Mouse (Mus musculus) layer of hippocampus, adult 2 months (tissue): ENCODE data around the gene Auts2. TPM values are rescaled to one million over a fixed set of nuclear protein-coding genes. Genes with fewer than 3 reads are reported as not detected.
"Not testable (repeated sequence)": the region's sequence is repeated elsewhere in the genome, so short reads cannot be mapped to it uniquely, and the experiment has no call there.

ENCODE experiments used
- DNase-seq, 2 experiments: peaks; one replicate each; pipeline ENCODE4 v3.0.0; 2022; ENCODE audit warnings: low spot score in 2 of 2
- H3K27ac ChIP-seq: fragments of 200-600 bp; 2 replicates; pipeline ENCODE4 v1.8.1; 2022
- H3K4me3 ChIP-seq: fragments of 200-600 bp; 2 replicates; pipeline ENCODE4 v1.8.1; 2022; ENCODE audit warnings: mild to moderate bottlenecking
- CTCF ChIP-seq: fragments of 200-600 bp; conservative IDR thresholded peaks from 2 replicates; pipeline ENCODE4 v1.8.1; 2022; ENCODE audit warnings: antibody characterized with exemption, mild to moderate bottlenecking, moderate library complexity
- long read RNA-seq, 2 experiments: library from polyadenylated mRNA; stranded (forward); transcript quantifications; one replicate each; pipeline ENCODE4 v2.0.0; 2021; ENCODE audit warnings: borderline mapping rate in 2 of 2
- total RNA-seq, 2 experiments: library from RNA; stranded (reverse); gene quantifications; 2 replicates each; pipeline ENCODE4 v1.2.3; 2021

Auts2 gene
- total RNA-seq = 100 to 1,000 TPM; 157 to 188 TPM
- long read RNA-seq, experiment 1, partial matches to known transcripts = 24 of 43 reads
- long read RNA-seq, experiment 1, other reads (novel, unspliced or antisense) = 17 of 43 reads
- long read RNA-seq, experiment 2, partial matches to known transcripts = 24 of 50 reads
- long read RNA-seq, experiment 2, other reads (novel, unspliced or antisense) = 26 of 50 reads

- H3K4me3 ChIP-seq = peak within 1 kb of the TSS; percentile 92
- peak within 1 kb of the TSS; percentile 93 for H3K27ac ChIP-seq
- no peak for TF ChIP-seq CTCF
- peak; percentile 83 to 86 for DNase-seq
Measured at GRCm38 (mm10) chr5:132543118-132544071, at the start of gene Auts2. Gene Auts2, minus strand, starts transcription at chr5:132543344.

DNA sequence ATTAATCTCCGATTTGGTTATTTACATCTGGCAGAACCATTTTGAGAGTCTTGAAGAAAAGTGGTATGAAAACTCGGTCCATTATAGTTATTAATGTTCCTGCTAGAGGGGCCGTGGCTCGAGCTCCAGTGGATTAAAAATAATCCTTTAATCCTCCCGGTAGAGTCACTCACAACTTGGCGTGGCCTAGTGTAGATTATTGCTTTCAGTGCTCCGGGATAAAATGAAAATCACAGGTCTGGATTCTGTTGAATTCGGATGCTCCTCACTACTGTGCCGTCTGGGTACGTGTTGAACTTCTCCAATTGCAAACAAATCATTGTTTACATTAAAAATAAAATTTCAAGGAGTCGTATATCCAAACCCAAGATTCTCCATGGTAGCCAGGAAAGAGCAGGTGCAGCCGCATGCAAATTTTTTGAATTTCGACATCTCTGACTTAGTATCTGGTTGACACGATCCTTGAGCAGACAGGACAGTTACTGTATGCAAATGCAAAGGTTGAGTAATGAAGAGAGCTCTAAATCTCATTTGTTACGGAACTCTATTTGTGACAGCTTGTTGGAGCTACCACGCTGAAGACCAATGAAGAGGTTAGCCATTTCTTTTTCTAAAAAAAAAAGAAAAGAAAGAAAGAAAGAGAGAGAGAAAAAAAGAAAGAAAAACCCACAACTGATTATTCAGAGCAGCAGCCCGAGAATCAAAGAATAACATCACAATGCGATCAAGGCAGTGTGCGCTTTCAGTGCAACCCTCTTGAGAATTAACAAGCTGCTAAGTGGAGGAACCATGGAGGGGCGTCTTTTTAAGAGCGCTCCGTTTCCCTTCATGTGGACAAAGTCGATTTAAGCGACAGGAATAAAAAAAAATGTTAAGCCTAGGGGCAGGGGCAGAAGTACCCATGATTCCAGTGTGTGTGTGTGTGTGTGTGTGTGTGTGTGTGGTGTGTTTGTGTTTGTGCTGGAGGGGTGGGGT is 48.9 kb upstream of the Auts2 start:
- no peak for TF ChIP-seq CTCF
- no peak overlapping the region for H3K27ac ChIP-seq
- DNase-seq = no peak

DNA sequence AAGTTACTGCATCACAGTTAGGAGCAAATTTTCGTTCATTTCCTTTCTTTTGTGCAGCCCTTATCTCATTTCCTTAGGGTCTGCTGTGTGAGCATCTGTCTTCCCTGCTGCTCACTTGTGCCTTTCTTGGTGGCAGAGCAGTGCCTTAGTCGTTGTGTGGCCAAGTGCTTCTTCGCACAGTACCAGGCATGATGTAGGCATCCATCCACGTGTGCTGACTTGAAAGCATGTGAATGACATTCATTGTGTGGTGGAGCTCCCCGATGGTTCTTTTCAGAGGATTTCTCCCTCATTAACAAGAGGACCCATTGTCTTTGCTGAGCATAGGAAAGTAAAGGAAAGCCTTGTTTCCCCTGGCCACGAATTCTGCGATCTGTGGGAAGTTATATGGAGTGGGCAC is 36.6 kb upstream of the Auts2 start:
- TF ChIP-seq CTCF = no peak
- Histone ChIP-seq H3K27ac (no peak overlapping the region), H3K4me3 (no peak overlapping the region)
- no peak for DNase-seq

More for the DNA sequence above, 48.9 kb upstream of the Auts2 start:
- no peak overlapping the region for H3K4me3 ChIP-seq

DNA sequence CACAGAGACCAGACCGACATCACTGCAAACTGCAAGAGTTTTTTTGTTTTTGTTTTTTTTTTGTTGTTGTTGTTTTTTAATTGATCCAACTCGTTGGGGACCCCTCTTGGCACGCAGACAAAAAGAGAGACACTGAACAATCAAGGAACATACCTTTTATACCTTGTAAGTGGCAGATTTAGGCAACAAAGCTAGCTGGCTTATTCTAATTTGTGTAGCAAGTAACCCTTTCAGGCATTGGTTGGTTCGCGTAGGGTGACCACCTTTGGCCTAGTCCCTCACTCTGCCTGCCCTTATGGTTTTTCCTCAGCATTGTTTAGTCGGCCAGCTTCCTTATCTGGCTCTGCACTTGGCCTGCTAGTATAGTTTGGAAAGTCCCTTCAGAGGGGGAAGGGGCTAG is 17.6 kb upstream of the Auts2 start:
- DNase-seq, H3K4me3 ChIP-seq, H3K27ac ChIP-seq: not testable (repeated sequence)

GRCm38 (mm10) chr5:132545761-132546160 is 2.6 kb upstream of the Auts2 start:
- no peak for TF ChIP-seq CTCF
- H3K27ac ChIP-seq = no peak overlapping the region
- DNase-seq = no peak
- no peak overlapping the region for H3K4me3 ChIP-seq

DNA sequence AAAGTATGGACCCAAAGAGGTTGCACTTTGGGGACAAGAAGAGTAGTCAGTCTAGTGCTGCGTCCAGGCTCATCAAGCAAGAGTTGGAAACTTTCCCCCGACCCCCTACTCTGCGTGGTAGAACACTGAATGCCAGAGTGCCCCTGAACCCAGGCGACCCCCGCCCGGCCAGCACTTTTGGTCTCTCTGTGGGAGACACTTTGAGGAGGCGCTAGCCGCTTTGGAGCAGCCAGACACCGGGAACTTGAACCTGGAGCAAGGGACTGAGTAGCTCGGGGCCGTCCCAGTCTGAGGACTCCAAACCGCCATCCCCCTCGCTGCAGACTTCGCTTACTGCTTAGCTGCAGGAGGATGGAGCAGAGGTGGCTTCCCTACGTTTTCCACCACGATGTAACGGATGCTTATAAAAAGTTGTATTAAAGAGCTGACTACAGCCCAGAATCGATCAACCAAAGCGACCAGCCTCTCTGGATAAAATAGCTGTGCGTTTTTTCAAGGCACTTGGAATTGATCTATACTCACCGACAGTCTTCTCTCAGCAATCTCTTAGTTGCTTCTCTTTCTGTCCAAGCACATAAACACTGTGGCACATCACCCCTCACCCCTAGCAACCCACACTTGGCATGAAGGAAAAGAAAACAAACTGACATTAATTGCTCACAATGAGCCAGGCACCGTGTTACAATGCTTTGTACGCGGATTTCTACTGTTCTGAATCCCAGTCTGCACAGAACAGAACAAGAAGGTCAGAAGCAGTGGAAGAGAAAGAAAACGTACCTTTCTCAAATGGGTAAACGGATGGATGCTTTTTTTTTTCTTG is 1.2 kb upstream of the Auts2 start:
- peak in 1 of 2 experiments; percentile 16 for DNase-seq
- H3K27ac ChIP-seq = peak overlapping the region; percentile 93; the same call in 1 of the 2 replicates
- peak overlapping the region; percentile 92 for H3K4me3 ChIP-seq
- 0 out of 2 replicates have a peak, but pooled peaks have one; percentile 4 for TF ChIP-seq CTCF

DNA sequence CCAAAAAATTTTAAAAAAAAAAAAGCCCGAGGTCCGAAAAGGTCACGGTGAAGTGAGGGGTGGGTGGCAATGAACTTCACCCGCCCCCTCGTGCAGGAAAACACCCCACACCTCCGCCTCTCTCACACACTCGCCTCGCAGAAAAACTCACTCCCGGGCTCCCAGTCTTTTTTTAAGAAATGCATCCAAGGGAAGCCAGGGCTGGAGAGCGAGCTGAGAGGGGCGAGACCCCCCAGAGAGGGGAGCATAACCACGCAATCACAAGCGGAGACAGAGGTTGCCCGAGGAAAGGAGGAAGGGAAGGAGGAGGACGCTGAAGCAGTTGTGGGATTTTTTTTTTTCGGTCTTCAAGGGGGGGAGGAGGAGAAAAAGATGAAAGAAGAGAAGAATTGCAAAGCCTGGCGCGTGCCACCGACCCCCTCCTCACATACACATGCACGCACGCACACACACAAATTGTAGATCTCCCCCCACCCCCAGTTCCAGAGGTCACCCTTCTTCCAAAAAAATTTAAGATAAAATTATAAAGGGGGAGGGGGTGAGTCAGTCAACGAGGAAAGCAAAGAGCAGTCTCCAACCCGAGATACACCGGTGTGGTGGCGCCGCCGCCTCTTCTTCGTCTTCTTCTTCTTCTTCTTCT is 643 bp downstream of the Auts2 start:
- no peak for TF ChIP-seq CTCF
- DNase-seq = peak in 1 of 2 experiments; percentile 18
- H3K4me3 ChIP-seq = peak overlapping the region; percentile 92
- peak overlapping the region; percentile 93 for H3K27ac ChIP-seq

GRCm38 (mm10) chr5:132541951-132542350 is 1.2 kb downstream of the Auts2 start:
- no peak for TF ChIP-seq CTCF
- Histone ChIP-seq H3K27ac (peak overlapping the region; percentile 93), H3K4me3 (peak overlapping the region; percentile 92)
- no peak for DNase-seq

GRCm38 (mm10) chr5:132541371-132541931 is 1.7 kb downstream of the Auts2 start:
- TF ChIP-seq CTCF = no peak
- Histone ChIP-seq H3K4me3 (peak overlapping the region; percentile 92), H3K27ac (peak overlapping the region; percentile 93)
- DNase-seq = peak in 1 of 2 experiments; percentile 24

- peak in 1 of 2 experiments; percentile 44 for DNase-seq
- no peak for TF ChIP-seq CTCF
- peak overlapping the region; percentile 92 for H3K4me3 ChIP-seq
- peak overlapping the region; percentile 93 for H3K27ac ChIP-seq
Measured at GRCm38 (mm10) chr5:132540841-132541311, 2.3 kb downstream of the Auts2 start.

GRCm38 (mm10) chr5:132537475-132537874 is 5.7 kb downstream of the Auts2 start:
- no peak for TF ChIP-seq CTCF
- no peak for DNase-seq
- no peak overlapping the region for H3K27ac ChIP-seq
- H3K4me3 ChIP-seq = no peak overlapping the region
